Mouse (Mus musculus) testis, adult 2 months (tissue): ENCODE data around the gene Palld.

ENCODE experiments used
- CTCF ChIP-seq: fragments of 200-500 bp; IDR thresholded peaks from 2 replicates; pipeline ENCODE4 v1.5.1; 2012; ENCODE audit warnings: low read depth, mild to moderate bottlenecking, inconsistent platforms, low read length, moderate library complexity; ENCODE audit not compliant: control insufficient read depth, insufficient read depth, insufficient replicate concordance
- POLR2A ChIP-seq: fragments of 200-500 bp; IDR thresholded peaks from 2 replicates; pipeline ENCODE4 v1.6.1; 2012; ENCODE audit warnings: low read depth, mild to moderate bottlenecking, inconsistent platforms, low read length, moderate library complexity; ENCODE audit not compliant: control insufficient read depth

DNA sequence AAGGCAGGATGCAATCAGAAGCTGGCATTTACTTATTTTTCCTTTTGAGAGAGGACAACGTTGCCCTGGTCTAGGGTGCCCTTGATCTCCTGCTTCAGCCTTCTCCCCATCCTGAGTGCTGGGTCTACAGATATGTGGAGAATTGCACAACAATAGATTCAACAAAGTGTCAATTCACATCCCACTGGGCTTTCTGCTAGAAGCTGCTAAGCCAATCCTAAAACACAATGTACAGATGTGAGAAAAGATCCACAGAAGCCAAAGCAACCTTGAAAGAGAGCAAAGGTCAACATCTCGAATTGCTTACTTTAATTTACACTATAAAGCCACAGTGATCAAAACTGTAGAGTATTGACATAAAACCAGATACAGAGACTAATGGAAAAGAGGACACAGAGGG lies 270.2 kb downstream of the Palld start:
- TF ChIP-seq POLR2A (no peak), CTCF (no peak)
